Mouse (Mus musculus) thymus, postnatal 25 days (tissue): ENCODE results near the gene Myct1.

Experiments used
- DNase-seq: peaks from one replicate; pipeline ENCODE4 v3.0.0; 2022

Myct1 gene

DNA sequence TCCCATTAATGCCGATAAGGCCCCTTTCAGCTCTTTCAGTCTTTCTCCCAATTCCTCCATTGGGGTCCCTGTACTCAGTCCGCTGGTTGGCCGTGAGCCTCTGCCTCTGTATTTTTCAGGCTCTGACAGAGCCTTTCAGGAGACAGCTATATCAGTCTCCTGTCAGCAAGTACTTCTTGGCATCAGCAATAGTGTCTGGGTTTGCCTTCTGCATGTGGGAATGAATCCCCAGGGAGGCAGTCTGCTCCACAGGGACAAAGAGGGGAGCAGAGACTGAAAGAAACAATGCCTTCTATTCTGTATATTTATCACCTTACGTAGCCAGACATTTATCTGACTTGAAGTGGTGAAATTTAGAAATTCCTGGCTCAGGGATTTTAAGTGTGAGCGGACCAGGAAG lies 32.7 kb downstream of the Myct1 start:
- no peak for DNase-seq

DNA sequence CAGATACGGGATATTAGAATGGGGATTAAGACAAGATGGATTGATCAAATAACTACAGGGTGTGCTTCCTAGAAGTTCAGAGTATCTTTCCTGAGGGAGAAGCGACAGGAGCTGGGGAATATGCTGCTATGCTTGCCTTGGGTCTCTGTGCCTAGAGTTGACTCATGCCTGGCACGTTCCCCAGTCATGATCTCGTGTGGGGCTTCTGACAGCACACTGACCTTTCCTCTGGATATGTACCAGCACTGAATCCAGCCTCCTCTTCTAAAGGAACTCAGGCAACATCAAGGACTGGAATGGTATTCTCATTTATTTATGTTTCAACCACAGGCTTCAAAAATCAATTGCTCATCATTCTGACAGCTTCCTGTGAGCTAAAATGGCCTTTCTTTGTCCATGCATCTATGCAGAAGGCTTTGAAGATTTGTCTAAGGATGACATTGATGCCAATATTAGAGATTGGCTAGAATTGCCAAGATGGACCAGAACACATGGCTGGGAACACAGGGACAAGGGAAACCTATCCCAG lies 40.2 kb downstream of the Myct1 start:
- DNase-seq, result no peak

DNA sequence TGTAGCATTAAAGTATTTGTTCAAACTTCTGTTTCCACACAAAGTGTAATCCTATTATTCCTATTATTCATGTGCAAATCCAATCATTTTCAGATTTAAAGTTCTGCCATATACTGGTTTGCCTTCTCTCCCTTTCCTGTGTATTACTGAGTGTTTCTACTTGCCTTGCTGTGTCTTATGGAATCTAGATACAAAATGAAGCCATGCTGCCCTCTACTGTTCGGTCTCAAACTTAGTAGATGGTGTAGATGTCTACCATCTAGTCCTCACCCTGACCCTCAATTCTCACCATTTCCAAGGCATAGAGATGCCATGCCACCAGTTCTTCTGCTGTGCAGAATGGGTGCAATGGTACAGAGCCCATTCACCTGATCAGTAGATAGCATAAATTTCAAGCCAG lies 40.8 kb downstream of the Myct1 start:
- no peak for DNase-seq

DNA sequence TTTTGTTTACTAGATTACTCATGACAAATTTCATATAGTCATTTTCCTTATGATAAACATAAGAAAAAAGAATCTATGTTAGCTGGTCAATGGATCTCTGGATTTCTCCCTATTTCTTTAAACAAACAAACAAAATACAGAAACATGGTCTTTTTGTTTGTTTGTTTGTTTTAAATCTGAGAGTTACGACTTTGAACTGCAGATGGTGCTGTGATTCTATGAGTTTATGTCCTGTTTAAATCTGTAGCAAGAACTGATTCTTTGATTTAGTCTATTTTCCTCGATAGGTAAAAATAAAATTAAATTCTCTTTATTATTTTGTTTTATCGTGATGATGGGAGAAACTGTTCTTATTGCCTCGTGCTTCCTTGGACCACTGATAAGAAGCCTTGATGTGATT lies 43.7 kb downstream of the Myct1 start:
- no peak for DNase-seq

DNA sequence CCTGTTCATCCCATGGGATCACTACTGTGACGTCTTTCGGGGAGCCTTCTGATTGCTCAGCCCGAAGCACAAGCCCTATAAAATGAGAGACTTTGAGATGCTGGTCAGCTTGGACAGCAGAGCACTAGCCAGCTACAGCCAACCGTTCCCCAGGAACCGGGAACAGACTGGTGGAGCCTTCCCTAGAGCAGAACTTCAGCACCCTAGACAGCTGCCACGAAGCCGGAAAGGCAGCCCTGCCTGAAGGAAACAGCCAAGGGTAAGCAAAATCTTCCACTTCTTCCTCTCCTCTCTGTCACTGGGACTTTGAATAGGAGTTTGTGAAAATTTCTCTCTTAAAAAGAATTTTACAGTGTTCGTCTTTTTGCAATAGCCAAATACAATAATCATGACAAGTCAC lies 45.5 kb downstream of the Myct1 start, which contains the start of gene Vip:
Gene Vip (plus strand): TSS at position 107 of the 400 bp plus-strand sequence.
- no peak for DNase-seq
